Mouse (Mus musculus): ENCODE measurements at regions not wholly inside any gene's neighbourhood (a gene's known extent, or its start where the extent isn't known, plus 50 kb on each side); places are given as distances from the start of the nearest gene placed in this dataset.

DNA sequence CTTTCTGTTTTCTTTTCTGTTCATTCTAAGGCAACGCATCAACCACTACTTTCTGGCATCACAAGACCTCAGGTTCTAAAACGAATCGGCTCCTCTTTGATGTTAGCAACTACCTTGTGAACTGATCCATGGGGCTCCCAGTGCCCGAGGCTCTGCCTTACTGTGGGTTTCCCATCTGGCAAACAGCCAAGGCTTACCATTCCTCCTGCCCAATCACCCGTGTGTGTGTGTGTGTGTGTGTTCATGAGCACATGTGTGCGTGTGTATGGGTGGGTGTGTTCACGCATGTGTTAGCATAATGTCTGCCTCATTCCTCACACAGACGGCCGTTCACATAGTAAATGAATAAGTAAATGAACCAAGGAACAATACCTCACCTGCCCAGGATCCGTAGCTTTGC, 138.3 kb upstream of the Lpp start:
- no peak for DNase-seq

DNA sequence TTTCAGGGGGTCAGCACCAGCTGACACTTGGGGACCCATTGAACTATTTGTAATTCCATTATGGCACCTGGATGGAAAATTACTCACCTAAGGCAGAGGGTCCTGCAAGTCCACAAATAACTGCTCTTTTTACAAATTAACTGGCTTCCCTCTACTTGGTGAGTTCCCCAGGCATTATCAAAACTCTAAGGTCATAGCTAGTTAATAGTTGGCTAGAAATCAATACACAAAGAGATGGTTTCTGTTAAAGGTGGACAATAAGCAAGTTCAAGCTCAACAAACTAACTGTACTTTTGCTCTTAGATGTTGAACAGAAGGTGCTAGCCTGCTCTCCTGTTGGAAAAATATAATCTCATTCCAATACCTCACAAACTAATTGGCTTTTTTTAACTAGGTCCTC, 138.7 kb upstream of the Lpp start:
- DNase-seq = no peak

DNA sequence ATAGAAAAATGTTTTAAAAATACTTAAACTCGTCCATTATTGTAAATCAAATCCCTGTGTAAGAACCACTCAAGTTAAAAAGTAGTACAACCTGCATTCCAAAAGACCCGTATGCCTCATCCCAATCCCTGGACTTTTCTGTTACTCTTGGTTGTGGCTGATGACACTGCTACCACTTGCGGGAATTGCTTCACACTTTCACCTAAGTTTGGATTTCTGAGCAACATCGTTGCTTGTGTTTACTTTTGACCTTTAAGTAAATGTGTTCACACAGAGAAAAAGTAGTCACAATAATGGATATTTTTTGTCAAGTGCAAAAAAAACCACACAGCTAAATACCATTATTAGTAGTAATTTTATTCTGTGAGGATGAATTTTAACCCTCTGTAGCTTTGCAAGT, 139.2 kb upstream of the Lpp start:
- DNase-seq = no peak

DNA sequence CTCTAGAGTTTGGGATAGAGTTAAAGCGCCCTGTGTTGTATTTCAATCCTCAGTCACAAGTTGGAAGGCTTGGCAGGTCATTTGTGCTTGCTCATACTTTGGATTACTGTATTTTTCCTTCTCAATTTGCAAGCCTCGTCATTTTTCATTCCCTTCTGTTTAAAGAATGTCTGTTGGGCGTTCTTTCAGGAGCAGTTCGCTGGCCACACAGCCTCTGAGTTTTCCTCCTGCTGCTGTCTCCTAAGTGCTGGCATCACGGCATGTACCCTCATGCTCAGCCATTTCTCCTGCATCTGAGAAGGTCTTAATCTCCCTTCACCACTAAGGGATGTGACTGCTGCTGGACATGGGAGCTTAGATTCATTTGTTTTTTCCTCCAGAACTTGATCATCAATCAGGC, 146.0 kb upstream of the Lpp start:
- no peak for DNase-seq

DNA sequence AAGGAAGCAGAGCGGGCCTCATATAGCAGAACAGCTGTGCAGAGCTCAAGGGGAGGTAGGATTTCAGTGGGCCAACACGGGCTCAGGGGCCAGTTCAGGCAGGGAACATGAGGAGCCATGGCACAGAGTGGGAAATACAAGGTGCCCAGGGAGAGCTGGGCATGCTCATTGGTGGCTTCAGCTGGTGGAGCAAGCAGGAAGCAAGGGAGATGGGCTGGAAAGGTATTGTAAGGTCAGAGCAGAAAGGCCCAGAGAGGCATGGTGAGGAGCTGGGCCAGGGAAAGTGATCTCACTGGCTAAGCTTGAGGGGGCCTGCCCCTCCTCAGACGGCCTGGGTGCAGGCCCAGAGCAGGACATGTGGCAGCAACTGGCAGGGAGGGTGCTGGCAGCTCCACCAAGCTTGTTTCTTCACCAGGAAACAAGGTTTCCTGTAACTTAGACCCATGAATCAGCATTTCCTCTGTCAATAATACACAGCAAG, 155.2 kb upstream of the Lpp start:
- peak; percentile 38 for DNase-seq

DNA sequence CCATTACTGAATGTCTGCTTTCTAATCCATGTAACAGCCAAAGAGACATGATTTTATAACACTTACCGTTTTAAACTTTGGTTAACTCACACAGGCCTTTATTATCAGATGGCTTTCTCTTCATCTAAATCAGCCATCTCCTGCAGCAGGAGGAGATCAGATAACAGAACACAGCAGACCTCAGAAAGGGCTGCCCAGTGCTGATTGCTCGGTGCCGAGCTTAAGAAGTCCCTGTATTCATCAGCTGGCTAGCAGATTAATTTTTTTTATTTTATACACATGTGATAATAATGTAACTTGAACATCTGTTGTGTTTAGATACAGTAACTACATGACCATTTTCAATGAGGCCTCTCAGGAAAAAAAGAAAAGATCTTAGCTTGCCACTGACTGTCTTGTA, 155.9 kb upstream of the Lpp start:
- DNase-seq = no peak

DNA sequence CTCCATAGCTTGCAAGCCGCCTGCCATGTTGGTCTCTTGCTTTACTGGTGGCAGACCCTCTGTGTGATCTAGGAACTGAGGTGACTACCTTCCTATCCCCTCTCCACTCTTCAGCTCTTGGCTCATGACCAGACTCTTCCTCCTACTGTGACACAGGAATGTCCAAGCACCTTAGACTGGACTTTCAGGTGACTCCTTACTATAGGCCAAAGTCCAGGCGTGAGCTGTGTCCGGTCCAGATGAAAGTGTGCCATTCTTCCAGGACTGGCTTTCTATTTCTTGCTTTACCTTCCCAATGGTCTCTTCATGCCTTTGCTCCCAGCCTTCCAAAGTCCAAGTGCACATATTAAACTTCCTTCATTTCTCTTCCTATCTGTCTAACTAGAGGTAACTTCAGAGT, 156.3 kb upstream of the Lpp start:
- no peak for DNase-seq

DNA sequence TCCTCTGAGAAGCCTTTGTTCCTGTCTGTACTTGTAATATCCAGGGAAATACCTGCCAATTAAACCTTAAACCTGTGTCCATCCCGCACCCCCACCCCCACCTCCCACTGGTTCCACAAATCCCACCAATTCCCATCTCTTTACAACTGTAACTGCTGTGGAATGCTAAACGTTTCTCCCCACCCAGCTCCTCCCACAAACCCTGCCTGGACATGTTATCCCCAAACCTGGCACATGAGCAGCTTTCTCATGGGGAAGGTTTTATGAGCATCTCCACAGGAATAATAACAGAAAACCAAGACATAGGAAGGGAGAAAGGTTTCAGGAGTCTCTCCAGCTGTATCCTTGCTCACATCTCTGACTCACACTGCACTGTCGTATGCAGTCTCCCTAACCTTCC, 156.8 kb upstream of the Lpp start:
- no peak for DNase-seq

DNA sequence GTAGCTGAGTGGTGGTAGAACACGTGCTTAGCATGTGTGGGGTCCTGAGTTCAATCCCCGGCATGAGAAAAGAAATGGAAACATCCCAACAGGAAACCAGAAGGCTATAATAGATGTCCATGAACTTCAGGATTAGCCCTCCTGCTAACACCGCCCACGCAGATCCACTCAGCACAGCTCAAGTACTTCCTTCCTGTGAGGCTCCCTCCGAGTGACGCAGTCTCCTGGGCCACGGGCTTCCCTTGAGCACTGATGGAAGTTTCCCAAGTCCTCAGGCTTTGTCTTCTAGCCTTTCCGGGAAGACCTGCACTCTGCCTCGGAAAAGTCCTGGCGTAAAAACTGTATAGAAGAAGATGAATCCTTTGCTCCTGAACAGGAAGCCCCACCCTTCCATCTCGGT, 158.5 kb upstream of the Lpp start:
- DNase-seq = peak; percentile 23

DNA sequence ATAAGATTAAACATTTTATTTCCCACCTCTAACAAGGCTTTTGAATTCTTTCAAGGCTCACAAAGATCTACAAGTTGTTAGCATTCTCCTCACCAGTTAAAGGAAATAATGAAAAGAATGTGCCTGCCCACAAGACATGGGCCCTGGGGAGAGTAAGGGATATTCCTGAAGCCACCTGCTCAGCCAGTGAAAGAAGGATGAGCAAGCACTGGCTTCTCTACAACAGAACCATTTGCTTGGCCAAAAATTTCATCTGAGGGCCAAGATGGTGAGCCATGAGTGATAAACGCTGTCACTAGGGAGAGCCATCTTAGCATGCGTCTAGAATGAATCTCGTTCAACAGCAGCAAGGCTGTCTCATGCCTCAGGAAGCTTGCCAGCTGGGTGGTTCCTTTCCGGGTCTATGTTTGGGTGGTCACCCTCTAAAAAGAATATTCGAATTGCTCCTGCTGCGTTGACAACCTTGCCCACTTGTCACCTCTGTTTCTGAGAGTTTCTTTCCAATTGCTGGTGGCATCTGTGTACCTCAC, 161.2 kb upstream of the Lpp start:
- no peak for DNase-seq

DNA sequence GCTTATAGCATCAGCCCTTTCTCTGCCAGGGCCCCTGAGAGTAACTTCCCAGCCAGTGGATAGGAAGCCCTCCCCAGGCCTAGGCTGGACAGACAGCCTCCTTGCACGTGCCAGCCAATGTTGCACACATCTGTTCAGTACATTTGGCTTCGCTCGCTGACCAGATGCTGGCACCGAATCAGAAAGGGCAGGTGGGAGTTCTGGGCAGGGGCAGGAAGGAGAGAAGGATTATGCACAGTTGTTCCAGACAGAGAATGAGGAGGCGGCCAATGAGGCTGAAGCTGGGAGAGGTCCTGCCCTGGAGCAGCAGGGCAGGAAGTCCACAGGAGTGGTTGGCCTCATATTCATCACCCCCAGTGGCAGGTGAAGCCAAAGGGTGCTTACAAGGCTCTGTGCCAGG, 161.8 kb upstream of the Lpp start:
- DNase-seq = no peak

DNA sequence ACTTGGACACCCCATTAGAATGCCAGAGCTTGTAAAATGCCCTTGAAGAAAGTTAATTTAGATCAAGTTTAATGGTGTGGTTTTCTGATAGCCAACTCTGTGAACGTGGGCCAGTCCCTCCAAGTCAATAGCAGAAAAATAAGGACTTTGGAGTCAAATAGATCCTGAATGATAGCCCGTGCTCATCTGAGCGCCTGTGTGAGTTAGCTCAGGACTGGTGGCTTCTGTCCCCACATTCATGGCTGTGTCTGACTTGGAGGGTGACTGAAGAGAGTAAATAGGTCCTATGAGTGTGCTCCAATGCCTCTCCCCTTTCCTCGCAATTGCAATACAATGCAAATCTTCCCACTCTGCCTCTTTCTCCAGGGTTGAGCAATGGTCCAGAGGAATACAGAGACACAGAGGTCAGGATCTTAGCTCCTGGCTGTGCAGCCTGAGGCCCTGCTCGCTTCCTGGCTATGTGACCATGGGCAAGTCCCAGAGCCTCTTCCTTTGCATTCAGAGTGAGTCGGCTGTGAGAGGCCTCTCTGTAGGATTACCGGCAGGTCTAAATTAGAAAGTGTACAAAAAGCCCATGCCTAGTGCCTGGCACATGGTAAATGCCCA, 164.2 kb upstream of the Lpp start:
- DNase-seq = no peak

DNA sequence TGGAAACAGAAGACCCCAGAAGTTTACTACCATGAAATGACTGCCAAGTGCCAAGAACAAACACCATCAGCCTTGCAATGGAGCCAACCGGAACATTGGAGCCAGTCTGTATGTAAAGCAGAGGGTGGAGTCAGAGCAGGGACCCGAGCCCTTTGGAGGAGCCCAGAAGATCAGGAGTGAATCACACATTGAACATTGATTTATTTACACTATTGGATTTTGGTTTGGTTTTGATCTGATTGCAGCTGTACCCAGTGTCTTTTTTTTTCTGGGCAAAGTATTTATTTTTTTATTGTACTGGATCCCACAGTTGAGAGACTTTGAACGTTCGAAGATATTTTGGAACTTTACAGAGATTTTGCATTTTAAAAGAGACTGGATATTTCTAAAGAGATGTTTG, 167.4 kb upstream of the Lpp start:
- DNase-seq = no peak

DNA sequence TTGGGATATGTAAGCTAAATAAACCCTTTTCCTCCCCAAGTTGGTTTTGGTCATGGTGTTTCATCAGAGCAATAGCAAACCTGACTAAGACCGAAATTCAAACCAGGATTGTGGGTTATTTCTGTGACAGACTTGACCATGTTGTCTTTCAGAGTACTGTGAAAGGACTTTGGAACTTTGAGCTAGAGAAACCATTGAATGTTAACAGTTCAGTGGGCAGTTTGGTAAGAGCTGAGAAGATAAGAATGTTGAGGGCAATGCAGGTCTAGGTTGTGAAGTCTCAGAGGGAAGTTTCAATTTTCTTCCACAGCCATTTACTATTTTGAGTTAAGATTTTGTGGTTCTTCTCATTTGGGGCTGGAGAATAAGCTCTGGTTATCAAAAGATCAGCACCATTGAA, 168.2 kb upstream of the Lpp start:
- no peak for DNase-seq

DNA sequence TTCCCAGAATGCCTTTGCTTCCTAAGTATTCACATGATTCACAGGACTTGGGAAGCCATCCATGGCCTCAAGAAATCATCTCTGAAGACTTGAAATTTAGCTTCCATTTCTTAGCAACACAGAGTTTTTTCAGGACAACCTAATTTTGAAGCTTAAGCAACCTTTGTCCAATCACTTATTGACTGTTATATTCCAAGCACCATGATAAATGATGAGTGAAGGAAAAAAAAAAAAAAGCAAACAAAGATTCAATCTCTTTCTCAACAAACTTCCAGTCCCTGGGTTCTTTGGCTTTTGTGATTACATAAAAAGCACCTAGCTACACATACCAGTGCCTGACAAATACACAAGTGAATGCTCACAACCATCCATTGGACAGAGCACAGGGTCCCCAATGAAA, 169.4 kb upstream of the Lpp start:
- no peak for DNase-seq

DNA sequence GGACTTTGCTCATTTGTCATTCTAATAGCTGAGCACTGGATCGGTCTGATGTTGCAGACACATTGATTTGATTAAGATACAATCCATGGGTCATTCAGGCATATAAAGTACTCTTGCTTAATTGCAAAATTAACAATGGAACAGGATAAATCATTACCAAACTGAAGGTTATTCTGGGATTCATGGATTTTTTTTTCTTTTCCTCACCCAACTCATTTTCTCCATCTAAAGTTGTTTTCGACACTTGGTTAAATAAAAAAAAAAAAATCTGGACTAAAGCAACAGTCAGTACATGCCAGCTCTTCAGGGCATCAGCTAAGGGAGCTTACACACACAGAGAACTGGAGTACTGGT, 169.8 kb upstream of the Lpp start:
- no peak for DNase-seq

DNA sequence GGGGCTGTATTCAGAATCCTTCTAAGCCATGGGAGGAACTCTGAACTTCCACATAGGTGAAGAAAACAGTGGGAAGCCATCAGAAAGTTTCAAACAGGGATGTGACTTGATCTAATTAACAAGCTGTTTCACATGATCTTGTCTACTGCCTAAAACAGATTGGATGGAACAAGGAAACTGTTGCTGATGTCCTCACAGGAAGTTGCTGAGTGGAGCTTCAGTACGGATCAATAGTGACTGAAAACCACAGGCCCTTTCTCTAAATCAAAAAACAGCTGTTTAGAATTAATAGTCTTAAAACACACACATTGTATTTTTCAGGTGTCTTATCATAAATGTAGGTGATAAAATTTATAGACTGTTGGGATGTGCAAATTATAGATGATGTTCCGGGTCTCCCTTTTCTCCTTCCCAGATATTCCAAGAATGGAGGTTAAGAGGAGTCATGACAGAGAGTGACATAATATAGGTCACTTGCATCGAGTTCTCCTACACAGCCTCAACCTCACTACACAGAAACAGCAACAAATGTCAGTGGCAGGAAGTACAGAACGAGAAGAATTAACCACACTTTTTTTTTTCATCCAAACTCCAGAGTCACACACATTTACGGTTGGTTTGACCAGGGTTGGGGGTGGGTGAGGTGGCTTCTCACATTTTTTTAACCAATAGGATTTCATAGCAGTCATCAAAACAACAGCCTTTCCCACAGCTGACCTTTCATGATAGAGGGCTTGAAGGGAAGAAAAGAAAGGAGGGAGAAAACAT, 170.4 kb upstream of the Lpp start:
- DNase-seq = no peak

DNA sequence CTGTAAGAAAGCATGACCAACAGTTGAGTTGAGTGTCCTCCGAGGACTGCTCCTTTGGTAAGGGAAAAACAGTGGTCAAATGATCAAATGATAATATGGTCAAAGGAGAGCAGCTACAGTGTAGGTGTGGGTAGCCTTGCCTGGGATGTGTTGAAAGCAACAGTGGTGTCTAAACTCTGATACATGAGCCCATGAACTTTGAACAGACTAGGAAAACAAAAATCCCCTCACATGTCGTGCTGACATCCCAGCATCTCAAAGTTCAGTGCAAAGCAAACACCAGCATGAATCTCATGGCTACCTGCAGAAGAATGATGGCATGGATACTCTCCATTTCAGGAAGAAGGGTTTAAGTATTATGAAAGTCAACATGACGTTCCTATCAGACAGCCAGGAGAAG, 171.3 kb upstream of the Lpp start:
- DNase-seq = no peak

DNA sequence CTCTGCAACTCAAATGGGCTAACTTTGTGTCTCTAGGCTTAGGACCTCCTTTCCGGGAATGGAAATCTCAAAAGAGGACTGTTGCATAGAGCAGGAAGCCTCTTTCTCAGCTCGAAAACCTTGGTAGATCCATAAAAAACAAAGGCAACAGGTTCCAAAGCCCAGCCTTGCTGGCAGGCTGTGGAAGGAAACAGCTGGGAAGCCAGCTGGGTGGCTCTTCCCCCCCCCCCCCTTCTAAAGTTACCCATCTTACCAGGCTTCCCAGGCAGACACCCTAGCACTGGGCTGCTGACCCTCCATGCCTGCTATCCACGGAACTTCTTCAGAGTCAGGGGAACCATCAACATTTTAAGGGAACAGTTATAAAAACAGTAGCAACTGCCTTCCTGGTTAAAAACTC, 172.7 kb upstream of the Lpp start:
- no peak for DNase-seq

DNA sequence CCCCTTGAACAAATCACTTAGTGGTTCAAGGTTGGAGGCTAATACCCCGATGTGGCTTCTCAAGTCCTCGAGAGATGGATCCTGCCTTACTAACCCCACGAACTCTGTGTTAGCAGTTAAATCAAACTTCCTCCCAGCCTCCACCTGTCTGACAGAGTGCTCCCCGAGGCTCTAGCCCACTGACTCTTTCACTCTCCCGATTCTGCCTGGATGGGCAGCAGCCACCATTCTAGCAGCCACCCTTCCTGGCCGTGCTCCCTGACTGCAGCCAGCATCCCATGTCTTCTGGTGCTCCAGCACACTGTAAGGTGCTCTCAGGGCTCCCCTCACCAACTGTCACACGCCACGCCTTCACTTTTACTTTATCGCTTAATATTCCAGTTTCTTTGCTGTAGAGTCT, 173.6 kb upstream of the Lpp start:
- DNase-seq = no peak

DNA sequence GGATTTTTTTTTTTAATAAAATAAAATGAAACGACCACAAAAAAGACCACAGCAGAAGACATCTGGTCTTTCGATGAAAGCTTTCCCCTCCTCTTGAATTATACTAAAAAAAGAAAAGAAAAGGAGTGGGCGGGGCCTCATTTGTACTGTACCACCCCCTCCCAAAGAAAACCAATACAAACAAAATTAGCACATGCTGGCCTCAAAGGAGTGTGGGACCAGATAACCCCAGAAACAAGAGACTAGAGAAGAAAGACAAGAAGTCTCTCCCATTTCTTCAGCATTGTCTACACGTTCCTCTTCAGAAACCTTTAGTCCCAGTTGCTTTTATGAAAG, 174.5 kb upstream of the Lpp start:
- DNase-seq = no peak

DNA sequence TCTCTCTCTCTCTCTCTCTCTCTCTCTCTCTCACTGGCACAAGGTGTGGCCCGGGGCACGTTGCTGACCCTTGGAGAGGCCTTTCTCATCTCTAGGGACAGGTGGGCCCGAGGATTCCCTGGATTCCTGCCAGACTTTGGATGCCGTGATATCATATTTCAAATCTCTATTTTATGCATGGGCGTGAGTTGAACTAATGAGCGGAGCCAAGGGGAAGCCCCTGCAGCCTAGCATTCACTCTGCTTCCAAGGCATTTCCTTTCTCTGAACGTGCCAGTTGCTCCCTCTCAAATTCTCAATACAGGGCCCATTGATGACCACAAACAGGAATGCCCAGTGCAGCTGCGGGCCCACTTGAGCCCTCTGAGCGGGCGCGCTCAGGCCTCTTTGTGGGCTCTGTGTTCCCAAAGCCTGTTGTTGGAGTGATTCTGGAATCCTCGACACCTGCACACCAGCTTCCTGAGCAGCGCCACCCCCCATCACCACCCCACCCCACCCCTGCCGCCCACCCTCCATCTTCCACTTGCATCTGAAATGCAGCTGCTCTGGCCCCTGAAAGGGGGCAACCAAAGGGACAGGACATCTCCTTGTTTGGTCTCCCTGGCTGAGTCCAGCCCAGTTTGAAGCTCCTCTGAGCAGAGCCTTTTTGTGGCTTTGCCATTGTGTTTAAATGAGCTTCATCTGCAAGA, 175.0 kb upstream of the Lpp start:
- no peak for DNase-seq

DNA sequence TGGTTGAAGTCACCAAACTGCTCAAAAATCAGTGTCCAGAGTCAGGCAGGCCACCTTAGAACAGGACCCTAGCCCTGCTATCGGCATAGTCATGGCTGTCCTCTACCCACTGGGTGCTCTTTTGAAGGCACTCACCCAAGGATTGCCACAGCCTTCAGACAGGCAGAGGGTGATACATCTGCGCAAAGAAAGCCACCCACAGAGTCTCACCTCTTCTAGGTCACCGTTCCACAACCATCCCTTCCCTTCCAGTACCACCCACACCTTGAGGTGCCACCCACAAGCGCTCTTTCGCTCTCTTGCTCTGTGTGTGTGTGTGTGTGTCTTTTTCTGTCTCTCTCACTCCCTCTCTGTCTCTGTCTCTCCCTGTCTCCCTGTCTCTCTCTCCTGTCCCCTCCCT, 176.5 kb upstream of the Lpp start:
- DNase-seq = no peak

DNA sequence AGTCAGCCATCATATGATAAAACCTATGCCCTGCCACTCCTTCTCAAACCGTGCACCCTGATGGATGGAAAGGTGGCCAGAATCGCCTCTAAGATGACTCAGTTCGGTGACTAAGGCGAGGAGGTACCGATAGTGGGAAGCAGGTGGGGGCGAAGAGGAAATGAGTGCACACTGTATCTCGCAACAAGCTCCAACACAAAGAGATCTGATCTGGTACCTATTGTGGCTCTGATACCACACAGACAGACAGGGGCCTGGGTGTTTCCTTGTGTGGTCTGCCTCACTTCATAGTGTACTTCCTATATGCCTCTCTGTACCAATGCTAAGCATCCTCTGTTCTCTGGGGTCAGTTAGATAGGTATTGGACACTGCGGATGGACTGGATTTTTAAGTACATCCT, 178.0 kb upstream of the Lpp start:
- DNase-seq = no peak
